Mouse (Mus musculus): ENCODE measurements around the gene 9230112D13Rik. TPM values are rescaled to one million over a fixed set of nuclear protein-coding genes. Genes with fewer than 3 reads are reported as not detected.
A peak's percentile ranks its signal among the peaks of the same experiment; 100 is the strongest.

9230112D13Rik gene
- not detected in 3 replicates for total RNA-seq (2017)

DNA sequence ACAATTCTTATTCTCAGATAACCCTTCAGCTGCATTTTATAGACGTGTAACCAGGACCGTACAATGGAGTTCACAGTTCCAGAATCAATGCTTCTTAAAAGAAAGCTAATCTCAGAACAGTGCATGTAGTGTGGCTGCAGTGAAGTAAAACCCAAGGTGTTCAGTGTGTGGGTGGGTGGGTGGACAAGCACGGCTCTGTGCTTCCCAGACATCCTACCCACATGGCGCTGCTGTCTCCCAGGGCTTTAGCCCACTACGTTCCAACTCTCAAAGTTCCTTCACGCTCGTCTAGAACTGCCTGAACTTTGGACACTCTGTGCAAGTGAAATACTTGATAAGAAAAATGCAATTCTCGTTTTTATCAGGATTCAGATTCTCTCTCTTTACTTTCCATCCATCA, at the start of gene 9230112D13Rik:
Gene 9230112D13Rik (minus strand): TSS at position 101 of the 400 bp plus-strand sequence.
- no peak for ATAC-seq (replicated peaks; ENCODE audit: insufficient number of reproducible peaks, low FRiP score, low TSS enrichment, poor library complexity, severe bottlenecking)

DNA sequence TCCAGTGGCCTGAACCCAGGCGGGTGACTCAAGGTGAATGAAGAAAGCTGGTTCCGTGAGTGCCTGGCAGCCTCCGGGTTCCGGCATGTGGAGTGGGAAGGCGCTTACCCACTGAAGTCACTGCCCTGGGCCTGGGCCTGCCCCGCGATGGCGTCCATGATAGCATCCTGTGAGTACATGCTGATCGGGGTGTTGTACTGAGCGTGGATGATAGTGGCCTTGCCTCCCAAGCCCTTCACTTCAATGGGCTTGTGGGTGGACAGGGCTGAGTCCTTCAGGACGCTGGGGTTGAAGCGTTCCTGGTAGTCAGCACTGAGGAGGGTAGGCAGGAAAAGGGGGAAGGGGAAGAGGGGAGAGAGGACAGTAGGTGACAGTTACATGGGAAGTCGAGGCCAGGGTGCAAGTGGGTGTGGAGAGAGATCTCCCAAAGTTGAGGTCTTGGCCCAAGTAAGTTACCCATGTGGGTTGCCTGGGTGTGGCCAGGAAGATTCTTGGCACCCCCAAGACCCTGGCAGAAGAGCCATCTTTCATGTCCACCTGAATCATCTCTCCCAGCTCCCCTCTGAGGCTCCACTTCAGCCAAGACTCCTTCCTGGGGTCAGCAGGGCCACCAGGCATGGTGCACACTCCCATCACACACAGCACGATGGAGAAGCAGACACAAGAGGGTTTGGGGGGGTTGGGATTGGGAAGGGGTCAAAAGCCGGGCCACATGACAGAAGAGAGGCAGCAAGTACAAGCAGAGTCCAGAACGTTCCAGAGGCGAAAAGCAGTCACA, 49.2 kb upstream of the 9230112D13Rik start:
- ATAC-seq (replicated peaks; ENCODE audit: insufficient number of reproducible peaks, low FRiP score, low TSS enrichment, poor library complexity, severe bottlenecking): no peak

GRCm38 (mm10) chr14:34570903-34571302, 48.3 kb upstream of the 9230112D13Rik start:
- no peak for ATAC-seq (replicated peaks; ENCODE audit: insufficient number of reproducible peaks, low FRiP score, low TSS enrichment, poor library complexity, severe bottlenecking)

DNA sequence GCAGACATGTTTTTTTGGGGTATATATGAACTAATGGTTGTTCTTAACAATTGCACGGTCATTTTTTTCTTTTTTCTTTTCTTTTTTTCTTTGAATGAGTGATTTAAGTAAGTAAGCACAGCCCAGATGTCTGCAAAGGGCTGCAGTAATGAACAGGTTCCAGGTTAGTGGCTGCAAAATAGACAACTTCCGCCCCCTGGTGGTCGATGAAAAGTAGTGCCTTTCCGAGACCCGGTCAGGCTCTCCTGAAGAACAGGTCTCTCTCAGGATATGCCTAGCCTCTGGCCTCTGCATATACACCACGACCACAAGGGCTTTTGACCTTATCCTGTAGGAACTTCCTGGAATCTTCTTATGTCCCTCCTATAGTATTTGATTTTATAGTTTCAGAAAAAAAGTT, 47.7 kb upstream of the 9230112D13Rik start:
- no peak for ATAC-seq (replicated peaks; ENCODE audit: insufficient number of reproducible peaks, low FRiP score, low TSS enrichment, poor library complexity, severe bottlenecking)

DNA sequence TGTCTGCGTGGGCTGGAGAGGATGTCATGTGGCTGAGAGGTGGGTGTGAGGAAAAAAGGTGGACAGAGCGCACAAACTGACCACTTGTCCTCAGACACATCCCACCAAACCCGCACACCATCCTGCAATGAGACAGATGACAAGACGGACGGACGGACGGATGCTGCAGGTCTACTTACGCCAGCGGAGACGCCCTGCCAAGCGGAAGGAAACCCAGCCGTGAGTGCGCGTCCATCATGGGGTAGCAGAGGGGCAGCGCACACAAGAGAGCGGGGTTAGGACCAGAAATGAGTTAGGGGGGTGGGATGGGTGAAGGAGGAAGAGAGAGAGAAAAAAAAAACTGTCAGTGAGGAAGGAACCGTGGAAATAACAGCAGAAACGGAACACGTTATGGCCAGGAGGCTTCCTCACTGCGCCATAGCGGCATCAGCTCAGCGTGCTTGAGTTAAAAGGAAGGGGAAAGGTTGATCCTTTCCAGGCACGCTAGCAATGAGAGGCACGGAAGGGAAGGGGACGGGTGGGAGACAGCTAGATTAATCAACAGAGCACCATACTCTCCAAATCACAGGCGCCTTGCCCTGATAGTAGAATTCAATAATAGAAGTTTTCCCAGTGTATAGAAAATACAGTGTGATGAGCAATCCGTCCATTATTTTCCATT, 47.1 kb upstream of the 9230112D13Rik start:
- no peak for ATAC-seq (replicated peaks; ENCODE audit: insufficient number of reproducible peaks, low FRiP score, low TSS enrichment, poor library complexity, severe bottlenecking)

GRCm38 (mm10) chr14:34568626-34569025, 46.0 kb upstream of the 9230112D13Rik start:
- ATAC-seq (replicated peaks; ENCODE audit: insufficient number of reproducible peaks, low FRiP score, low TSS enrichment, poor library complexity, severe bottlenecking): no peak

DNA sequence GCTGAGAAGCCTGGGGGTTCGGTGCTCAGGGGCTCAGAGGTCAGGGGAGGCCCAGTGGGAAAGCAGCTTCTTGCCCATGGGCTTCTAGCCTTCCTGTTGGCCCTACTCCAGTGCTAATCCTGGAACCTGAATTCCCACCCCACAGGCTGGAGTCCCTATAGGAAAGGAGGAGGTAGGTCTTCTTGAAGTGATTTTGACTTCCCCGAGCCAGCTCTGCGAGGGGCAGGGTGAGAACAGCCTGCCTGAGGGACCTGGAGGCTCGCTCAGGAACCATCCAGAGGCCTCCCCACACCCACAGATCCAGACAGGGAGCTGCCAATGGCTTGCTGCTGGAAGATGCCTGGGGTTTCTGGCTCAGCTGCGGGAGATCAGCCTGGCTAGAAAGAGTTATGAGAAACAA, 45.1 kb upstream of the 9230112D13Rik start:
- ATAC-seq (replicated peaks; ENCODE audit: insufficient number of reproducible peaks, low FRiP score, low TSS enrichment, poor library complexity, severe bottlenecking): no peak

DNA sequence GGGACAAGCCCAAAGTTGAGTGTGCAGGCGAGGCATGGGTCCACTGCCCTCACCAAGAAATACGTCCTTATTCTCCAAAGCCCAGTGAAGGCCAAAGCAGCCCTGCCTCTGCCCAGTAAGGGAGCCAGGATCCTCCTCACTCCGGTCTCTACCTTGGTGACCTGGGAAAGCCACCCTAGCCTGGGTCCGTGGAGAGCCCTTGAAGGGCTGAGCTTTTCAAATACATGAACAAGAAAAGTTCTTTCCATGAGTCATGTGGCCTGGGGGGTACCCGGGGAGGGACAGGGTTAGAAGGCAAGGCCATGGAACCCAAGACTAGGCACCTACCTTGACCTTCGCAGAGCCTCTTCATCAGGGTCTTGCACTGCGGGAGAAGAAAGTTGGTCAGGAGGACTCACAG, 43.9 kb upstream of the 9230112D13Rik start:
- no peak for ATAC-seq (replicated peaks; ENCODE audit: insufficient number of reproducible peaks, low FRiP score, low TSS enrichment, poor library complexity, severe bottlenecking)

- ATAC-seq (replicated peaks; ENCODE audit: insufficient number of reproducible peaks, low FRiP score, low TSS enrichment, poor library complexity, severe bottlenecking): no peak
Observed at GRCm38 (mm10) chr14:34565711-34566110, 43.1 kb upstream of the 9230112D13Rik start.

DNA sequence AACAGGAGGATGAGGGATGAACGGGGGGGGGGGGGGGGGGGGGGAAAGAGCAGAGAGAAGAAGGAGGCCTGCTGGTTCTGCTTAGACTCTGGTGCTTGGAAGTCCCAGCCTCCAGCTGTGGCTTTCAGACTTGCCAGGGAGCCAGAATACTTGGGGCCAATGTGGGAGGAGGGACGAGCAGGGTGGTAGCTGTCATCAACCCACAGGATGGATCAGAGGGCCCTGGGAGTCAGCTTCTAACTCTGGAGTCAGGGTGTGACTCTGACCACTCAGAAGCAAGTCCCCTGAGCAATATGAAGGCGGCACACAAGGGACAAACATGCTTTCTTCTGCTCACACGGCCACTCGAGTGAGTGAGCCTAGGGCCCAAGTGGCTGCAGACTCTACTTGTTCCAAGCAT, 42.0 kb upstream of the 9230112D13Rik start:
- no peak for ATAC-seq (replicated peaks; ENCODE audit: insufficient number of reproducible peaks, low FRiP score, low TSS enrichment, poor library complexity, severe bottlenecking)

DNA sequence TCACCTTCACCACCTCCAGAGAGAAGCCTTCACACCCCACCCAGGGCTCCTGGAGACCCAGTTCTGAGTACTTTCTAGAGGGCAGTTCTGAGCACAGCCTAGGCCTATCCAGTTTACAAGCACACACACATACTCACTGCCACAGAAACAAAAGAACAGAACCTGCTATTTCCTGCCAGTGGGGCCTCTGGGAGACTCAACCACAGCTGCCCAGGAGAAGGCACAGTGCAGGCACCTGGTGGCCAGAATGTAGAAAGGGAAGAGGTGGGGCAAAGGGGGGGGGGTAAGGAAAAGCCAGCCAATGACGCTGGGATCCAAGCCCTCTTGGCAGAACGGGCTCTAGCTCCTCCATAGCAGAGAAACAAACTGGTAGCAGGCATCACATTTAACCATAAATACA, 39.8 kb upstream of the 9230112D13Rik start:
- no peak for ATAC-seq (replicated peaks; ENCODE audit: insufficient number of reproducible peaks, low FRiP score, low TSS enrichment, poor library complexity, severe bottlenecking)

- no peak for ATAC-seq (replicated peaks; ENCODE audit: insufficient number of reproducible peaks, low FRiP score, low TSS enrichment, poor library complexity, severe bottlenecking)
Observed at GRCm38 (mm10) chr14:34561647-34562046, 39.0 kb upstream of the 9230112D13Rik start.

DNA sequence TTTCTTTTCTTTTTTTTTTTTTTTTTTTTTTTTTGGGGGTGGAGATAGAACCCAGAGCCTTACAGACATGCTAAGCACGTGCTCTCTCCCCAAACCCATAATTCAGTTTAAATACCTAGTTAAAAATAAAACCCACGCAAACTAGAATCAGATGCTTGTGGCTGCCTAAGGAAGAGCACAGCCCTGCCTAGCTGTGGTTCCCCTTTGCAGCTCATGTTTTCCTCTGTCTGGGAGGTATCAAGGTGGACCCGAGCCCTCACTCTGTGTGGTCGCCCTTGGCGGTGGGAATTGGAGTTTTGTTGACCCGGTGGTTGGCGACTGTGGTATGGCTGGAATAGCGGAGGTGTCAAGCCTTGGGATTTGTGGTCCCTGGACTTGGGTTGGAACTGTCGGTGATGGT, 36.3 kb upstream of the 9230112D13Rik start:
- no peak for ATAC-seq (replicated peaks; ENCODE audit: insufficient number of reproducible peaks, low FRiP score, low TSS enrichment, poor library complexity, severe bottlenecking)

GRCm38 (mm10) chr14:34555211-34555610, 32.6 kb upstream of the 9230112D13Rik start:
- no peak for ATAC-seq (replicated peaks; ENCODE audit: insufficient number of reproducible peaks, low FRiP score, low TSS enrichment, poor library complexity, severe bottlenecking)

- no peak for ATAC-seq (replicated peaks; ENCODE audit: insufficient number of reproducible peaks, low FRiP score, low TSS enrichment, poor library complexity, severe bottlenecking)
Observed at GRCm38 (mm10) chr14:34554047-34554446, 31.4 kb upstream of the 9230112D13Rik start.

- ATAC-seq (replicated peaks; ENCODE audit: insufficient number of reproducible peaks, low FRiP score, low TSS enrichment, poor library complexity, severe bottlenecking): no peak
Observed at GRCm38 (mm10) chr14:34553470-34553869, 30.9 kb upstream of the 9230112D13Rik start.

DNA sequence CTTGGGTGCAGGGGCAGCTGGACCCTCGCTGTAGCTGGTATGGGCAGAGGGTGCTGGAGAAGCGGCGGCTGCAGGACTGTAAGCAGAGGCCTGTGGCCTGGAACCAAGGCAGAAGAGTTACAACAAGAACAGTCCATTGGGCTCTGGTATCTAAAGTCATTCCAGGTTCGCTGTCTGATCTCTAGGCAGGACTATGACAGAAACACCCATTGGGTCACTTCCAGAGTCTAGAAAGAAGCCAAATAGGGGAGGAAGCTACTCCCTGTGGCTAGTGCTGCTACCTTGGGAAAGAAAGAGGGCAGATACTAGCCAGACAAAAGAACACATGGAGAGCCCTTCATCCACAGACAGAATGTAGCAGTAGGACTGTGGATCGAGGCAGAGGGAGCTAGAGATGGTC, 29.6 kb upstream of the 9230112D13Rik start:
- no peak for ATAC-seq (replicated peaks; ENCODE audit: insufficient number of reproducible peaks, low FRiP score, low TSS enrichment, poor library complexity, severe bottlenecking)

- ATAC-seq (replicated peaks; ENCODE audit: insufficient number of reproducible peaks, low FRiP score, low TSS enrichment, poor library complexity, severe bottlenecking): peak; percentile 40; the same call in 1 of the 2 replicates
Observed at GRCm38 (mm10) chr14:34549004-34549671, 26.5 kb upstream of the 9230112D13Rik start.

DNA sequence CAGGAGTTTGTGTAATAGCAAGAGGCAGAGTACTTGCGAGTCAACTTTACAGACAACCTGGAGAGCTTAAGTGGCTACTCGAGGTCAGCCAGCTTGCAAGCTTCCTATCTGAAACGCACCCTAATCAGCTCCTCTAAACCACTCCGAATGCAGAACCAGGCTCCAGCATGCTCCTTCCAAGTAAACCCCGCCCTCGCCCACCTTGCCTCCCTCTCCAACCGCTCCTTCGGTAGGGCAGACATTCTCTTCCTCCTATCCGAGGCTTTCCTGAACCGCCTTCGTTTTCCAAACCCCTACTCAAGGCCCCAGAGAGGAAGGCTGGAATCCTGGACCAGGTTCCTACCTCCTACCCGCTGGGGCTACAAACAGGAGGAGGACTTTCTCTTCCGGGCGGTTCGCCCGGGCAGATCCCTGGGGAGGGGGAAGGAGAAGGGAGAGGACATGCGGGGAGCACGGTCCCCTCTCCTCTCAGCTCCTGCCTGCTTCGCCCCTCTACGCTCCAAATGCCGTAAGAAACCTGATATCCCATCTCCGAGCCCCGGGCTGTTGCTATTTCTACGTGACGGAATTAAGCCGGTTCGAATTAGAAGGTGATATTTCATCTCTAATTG, 25.9 kb upstream of the 9230112D13Rik start:
- ATAC-seq (replicated peaks; ENCODE audit: insufficient number of reproducible peaks, low FRiP score, low TSS enrichment, poor library complexity, severe bottlenecking): no peak
